Mouse (Mus musculus): ENCODE results near the gene Nbr1.
"Not testable (repeated sequence)": the region's sequence is repeated elsewhere in the genome, so short reads cannot be mapped to it uniquely, and the experiment has no call there.

The Nbr1 gene

DNA sequence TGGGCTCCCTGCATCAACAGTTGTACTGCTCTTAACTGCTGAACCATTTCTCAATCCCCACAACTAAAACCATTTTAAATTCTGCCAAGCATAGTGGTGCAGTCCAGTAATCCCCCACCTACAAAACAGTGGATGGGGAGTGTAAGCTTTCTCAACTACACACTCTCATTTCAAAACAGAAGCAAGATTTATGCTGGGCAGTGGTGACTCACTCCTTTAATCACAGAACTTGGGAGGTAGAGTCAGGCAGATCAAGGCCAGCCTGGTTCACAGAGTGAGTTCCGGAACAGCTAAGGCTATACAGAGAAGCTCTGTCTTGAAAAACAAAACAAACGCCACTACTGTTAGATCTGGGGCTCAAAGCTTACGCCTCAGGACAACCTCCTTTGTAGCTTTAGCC is 66.6 kb downstream of the Nbr1 start:
- DNase-seq (ENCODE audit: low read depth, low spot score), result no peak

DNA sequence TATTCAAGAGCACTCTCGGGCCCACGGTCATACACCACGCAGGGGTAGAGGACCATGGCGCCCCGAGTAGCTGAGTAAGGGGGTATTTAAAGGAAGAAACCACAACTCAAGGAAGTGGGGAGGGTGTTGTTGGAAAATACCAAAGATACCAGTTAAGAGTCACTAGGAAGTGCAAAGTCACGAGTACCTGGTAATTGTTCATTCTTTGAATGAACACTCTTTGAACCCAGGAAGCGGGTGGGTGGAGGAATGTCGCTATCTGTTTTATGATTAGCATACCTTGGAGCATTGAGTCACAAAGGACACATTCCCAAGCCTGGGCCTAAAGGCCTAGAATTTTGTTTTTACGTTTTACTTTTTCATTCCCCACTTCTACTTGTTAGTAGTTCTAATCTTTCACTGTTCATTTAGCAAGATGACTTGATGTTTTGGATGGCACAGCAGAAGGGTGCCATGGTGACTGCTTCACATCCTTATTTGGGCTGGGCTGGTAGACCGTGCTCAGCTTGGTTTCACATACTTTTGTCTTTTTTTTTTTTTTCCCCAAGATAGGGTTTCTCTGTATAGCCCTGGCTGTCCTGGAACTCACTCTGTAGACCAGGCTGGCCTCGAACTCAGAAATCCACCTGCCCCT is 68.2 kb downstream of the Nbr1 start:
- peak; percentile 46 for DNase-seq (ENCODE audit: low read depth, low spot score)

DNA sequence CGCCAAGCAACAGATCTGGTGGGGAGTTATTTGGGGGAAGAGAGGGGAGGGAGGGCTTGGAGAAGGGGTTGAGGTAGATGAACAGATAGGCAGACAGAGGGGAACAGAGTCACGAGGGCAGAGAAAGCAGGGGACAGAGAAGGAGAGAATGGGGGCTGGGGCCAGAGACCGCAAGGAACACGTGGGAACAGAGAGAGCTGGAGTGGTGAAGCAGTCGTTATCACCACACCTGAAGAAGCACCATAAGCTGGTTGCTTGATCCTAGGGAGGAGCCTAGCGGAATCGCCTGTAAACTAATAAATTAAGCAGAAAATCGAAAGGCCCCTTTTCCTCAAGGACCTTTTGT is 74.7 kb downstream of the Nbr1 start:
- DNase-seq (ENCODE audit: low read depth, low spot score), result no peak

DNA sequence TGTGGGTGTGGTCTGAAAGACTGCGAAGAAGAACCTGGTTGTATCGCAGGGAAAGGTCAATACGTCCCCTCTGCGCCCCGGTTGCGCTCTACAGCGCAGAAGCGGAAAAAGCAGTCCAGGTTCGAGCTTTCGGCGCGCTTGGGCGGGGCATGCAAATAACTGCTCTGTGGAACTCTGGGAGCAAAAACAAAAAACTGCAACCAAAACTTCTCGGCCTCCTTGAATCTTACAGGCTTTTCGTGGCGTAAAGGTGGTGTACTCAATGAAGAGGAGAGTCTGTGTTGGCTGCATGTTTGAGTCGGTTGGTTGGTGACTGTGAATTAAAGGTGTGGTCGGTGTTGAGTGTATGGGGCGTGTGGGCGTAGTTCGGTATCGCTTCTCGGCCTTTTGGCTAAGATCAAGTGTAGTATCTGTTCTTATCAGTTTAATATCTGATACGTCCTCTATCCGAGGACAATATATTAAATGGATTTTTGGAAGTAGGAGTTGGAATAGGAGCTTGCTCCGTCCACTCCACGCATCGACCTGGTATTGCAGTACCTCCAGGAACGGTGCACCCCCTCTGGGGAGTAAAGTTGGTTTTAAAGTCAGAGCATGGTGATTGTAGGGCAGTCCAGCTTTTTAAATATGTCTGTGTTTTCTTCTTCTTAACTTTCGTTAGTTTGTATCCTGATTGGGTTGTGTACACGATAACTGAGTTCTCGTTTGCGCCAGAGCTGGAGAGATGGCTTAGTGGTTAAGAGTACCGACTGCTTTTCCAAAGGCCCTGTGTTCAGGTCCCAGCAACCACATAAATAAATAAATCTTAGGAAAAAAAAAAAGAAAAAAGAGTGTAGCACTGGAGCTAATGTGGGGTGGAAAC is 75.3 kb downstream of the Nbr1 start, which contains the start of gene Rdm1:
Gene Rdm1, plus strand, starts transcription at position 201 of the 862 bp plus-strand sequence.
- DNase-seq (ENCODE audit: low read depth, low spot score), result peak; percentile 88

DNA sequence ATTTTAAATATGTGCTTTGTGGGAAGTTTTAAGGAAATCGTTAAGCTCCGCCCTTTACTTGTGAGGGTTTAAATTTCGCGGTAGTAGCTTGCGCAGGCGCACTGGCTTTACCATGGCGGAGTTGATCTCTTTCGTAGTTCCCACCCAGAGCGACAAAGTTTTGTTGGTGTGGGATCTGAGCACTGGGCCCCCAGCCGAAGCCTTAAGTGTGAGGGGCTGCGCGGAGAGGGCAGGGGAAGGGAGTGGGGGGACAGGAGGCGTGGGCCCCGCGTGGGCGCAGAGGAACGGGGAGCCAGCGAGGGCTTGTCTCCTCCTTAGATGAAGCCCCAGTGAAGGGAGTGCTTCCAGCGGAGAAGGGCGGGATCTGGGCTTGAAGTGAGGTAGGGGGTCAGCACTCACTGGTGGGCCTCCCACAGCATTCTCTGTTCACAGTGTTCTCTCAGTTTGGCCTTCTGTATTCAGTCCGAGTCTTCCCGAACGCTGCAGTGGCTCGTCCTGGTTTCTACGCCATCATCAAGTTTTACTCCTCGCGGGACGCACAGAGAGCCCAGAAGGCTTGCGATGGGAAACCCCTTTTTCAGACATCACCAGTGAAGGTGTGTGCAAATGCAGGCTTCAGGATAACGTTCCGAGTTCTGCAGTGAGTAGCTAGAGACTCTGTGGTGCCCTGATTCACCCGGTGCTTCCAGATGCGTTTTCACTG is 76.1 kb downstream of the Nbr1 start:
- peak; percentile 93 for DNase-seq (ENCODE audit: low read depth, low spot score)

DNA sequence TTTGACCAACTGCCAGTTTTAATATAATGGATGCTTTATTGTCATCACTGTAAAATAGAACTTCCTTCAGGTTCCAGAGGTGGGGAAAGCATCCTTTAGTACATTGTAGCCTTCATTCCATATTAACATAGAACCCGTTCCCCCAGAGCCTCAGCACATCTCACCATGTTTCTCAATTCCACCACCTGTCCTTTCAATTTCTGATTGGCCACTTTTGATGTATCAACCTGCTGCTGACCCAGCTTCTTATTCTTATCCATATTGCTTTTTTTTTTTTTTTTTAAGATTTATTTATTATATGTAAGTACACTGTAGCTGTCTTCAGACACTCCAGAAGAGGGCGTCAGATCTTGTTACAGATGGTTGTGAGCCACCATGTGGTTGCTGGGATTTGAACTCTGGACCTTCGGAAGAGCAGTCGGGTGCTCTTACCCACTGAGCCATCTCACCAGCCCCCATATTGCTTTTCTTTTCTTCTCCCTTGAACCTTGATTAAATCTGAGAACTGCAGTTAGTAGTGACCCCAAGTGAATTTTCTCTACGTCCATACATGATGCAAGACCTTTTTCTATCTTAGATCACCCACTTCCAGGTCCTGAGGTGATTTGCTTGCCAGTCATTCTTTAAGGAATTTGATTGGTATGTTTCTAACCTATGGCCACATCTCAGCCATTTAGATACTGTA is 76.9 kb downstream of the Nbr1 start:
- DNase-seq (ENCODE audit: low read depth, low spot score), result not testable (repeated sequence)

Measured in CD4-positive, CD25-positive, alpha-beta regulatory T cell, adult 2 months (primary cell).